Mouse (Mus musculus): ENCODE data around the gene Lrrc58.
A peak's percentile ranks its signal among the peaks of the same experiment; 100 is the strongest.

Lrrc58 gene

GRCm38 (mm10) chr16:37867791-37868505 is at the start of gene Lrrc58:
Lrrc58 (plus strand) TSS chr16:37868389.
- peak in 1 of 2 experiments; percentile 77 for DNase-seq (ENCODE audit: low spot score in 2 of 2)

GRCm38 (mm10) chr16:37823949-37824348 is 44.2 kb upstream of the Lrrc58 start:
- DNase-seq (ENCODE audit: low spot score in 2 of 2), result no peak

- no peak for DNase-seq (ENCODE audit: low spot score in 2 of 2)
Measured at GRCm38 (mm10) chr16:37824778-37825505, 43.2 kb upstream of the Lrrc58 start.

- no peak for DNase-seq (ENCODE audit: low spot score in 2 of 2)
Measured at GRCm38 (mm10) chr16:37826286-37826685, 41.9 kb upstream of the Lrrc58 start.

GRCm38 (mm10) chr16:37831041-37831440 is 37.1 kb upstream of the Lrrc58 start:
- DNase-seq (ENCODE audit: low spot score in 2 of 2), result no peak

GRCm38 (mm10) chr16:37837571-37837970 is 30.6 kb upstream of the Lrrc58 start:
- no peak for DNase-seq (ENCODE audit: low spot score in 2 of 2)

- no peak for DNase-seq (ENCODE audit: low spot score in 2 of 2)
Measured at GRCm38 (mm10) chr16:37842439-37842838, 25.8 kb upstream of the Lrrc58 start.

- DNase-seq (ENCODE audit: low spot score in 2 of 2), result no peak
Measured at GRCm38 (mm10) chr16:37843740-37844139, 24.4 kb upstream of the Lrrc58 start.

- DNase-seq (ENCODE audit: low spot score in 2 of 2), result no peak
Measured at GRCm38 (mm10) chr16:37845202-37845925, 22.8 kb upstream of the Lrrc58 start.

- no peak for DNase-seq (ENCODE audit: low spot score in 2 of 2)
Measured at GRCm38 (mm10) chr16:37847081-37847480, 21.1 kb upstream of the Lrrc58 start.

- DNase-seq (ENCODE audit: low spot score in 2 of 2), result no peak
Measured at GRCm38 (mm10) chr16:37851366-37851765, 16.8 kb upstream of the Lrrc58 start.

- DNase-seq (ENCODE audit: low spot score in 2 of 2), result no peak
Measured at GRCm38 (mm10) chr16:37853279-37853678, 14.9 kb upstream of the Lrrc58 start.

- DNase-seq (ENCODE audit: low spot score in 2 of 2), result no peak
Measured at GRCm38 (mm10) chr16:37854054-37854453, 14.1 kb upstream of the Lrrc58 start.

GRCm38 (mm10) chr16:37854593-37854992 is 13.6 kb upstream of the Lrrc58 start:
- no peak for DNase-seq (ENCODE audit: low spot score in 2 of 2)

GRCm38 (mm10) chr16:37855583-37855982 is 12.6 kb upstream of the Lrrc58 start:
- DNase-seq (ENCODE audit: low spot score in 2 of 2), result no peak

GRCm38 (mm10) chr16:37856327-37856726 is 11.9 kb upstream of the Lrrc58 start:
- DNase-seq (ENCODE audit: low spot score in 2 of 2), result no peak

- DNase-seq (ENCODE audit: low spot score in 2 of 2), result no peak
Measured at GRCm38 (mm10) chr16:37857495-37857894, 10.7 kb upstream of the Lrrc58 start.

- DNase-seq (ENCODE audit: low spot score in 2 of 2), result no peak
Measured at GRCm38 (mm10) chr16:37860213-37860612, 8.0 kb upstream of the Lrrc58 start.

- no peak for DNase-seq (ENCODE audit: low spot score in 2 of 2)
Measured at GRCm38 (mm10) chr16:37861029-37861428, 7.2 kb upstream of the Lrrc58 start, which contains the start of gene Gm36028. Gm36028 (minus strand) TSS chr16:37861146.

- DNase-seq (ENCODE audit: low spot score in 2 of 2), result no peak
Measured at GRCm38 (mm10) chr16:37863876-37864275, 4.3 kb upstream of the Lrrc58 start.

GRCm38 (mm10) chr16:37865841-37866240 is 2.3 kb upstream of the Lrrc58 start:
- DNase-seq (ENCODE audit: low spot score in 2 of 2), result no peak
